Mouse (Mus musculus) midbrain, embryonic 13.5 days (tissue): Measurements from ENCODE around the gene Pate2. TPM values are rescaled to one million over a fixed set of nuclear protein-coding genes. Genes with fewer than 3 reads are reported as not detected.
A peak's percentile ranks its signal among the peaks of the same experiment; 100 is the strongest.

Experiments used
- ATAC-seq: fragments of 200-750 bp; cut with Nextera tagmentation; 2 replicates; pipeline ENCODE4 v1.8.0; 2017; ENCODE audit warnings: mild to moderate bottlenecking, moderate TSS enrichment, moderate library complexity
- H3K27ac ChIP-seq: fragments of 300-500 bp; sonication (generic); 2 replicates; pipeline ENCODE4 v1.5.1; 2015; ENCODE audit warnings: inconsistent platforms, mild to moderate bottlenecking, moderate library complexity
- H3K27me3 ChIP-seq: fragments of 300-500 bp; sonication (generic); 2 replicates; pipeline ENCODE4 v1.6.1; 2015; ENCODE audit warnings: mild to moderate bottlenecking, inconsistent platforms
- H3K36me3 ChIP-seq: fragments of 300-500 bp; sonication (generic); 2 replicates; pipeline ENCODE4 v1.6.1; 2015; ENCODE audit warnings: mild to moderate bottlenecking, inconsistent platforms
- H3K4me1 ChIP-seq: fragments of 300-500 bp; sonication (generic); replicated peaks from 2 replicates; pipeline ENCODE4 v1.6.1; 2015; ENCODE audit warnings: inconsistent platforms
- H3K4me2 ChIP-seq: fragments of 300-500 bp; sonication (generic); replicated peaks from 2 replicates; pipeline ENCODE4 v1.6.1; 2015; ENCODE audit warnings: moderate library complexity, mild to moderate bottlenecking, inconsistent platforms
- H3K4me3 ChIP-seq: fragments of 300-500 bp; sonication (generic); replicated peaks from 2 replicates; pipeline ENCODE4 v1.5.1; 2015; ENCODE audit warnings: mild to moderate bottlenecking, inconsistent platforms
- H3K9ac ChIP-seq: fragments of 300-500 bp; sonication (generic); replicated peaks from 2 replicates; pipeline ENCODE4 v1.6.1; 2015; ENCODE audit warnings: mild to moderate bottlenecking, inconsistent platforms
- H3K9me3 ChIP-seq: fragments of 300-500 bp; sonication (generic); 2 replicates; pipeline ENCODE4 v1.6.1; 2016; ENCODE audit warnings: mild to moderate bottlenecking, inconsistent platforms
- WGBS: fragments of 180-500 bp; shearing (Covaris S2); methylation state at CpG from one replicate; pipeline ENCODE4 v1.1.7; 2015; 5-methylcytosine and 5-hydroxymethylcytosine counted together
- polyA plus RNA-seq: library from polyadenylated mRNA; unstranded; fragments of >200 nt; fragmentation: Nextera tagmentation; extraction: Ambion mirVana; gene quantifications from 2 replicates; pipeline ENCODE4 v1.2.1, GENCODE M21; 2015

Gene Pate2
- 1.4 and 2.1 TPM in 2 replicates for polyA plus RNA-seq

DNA sequence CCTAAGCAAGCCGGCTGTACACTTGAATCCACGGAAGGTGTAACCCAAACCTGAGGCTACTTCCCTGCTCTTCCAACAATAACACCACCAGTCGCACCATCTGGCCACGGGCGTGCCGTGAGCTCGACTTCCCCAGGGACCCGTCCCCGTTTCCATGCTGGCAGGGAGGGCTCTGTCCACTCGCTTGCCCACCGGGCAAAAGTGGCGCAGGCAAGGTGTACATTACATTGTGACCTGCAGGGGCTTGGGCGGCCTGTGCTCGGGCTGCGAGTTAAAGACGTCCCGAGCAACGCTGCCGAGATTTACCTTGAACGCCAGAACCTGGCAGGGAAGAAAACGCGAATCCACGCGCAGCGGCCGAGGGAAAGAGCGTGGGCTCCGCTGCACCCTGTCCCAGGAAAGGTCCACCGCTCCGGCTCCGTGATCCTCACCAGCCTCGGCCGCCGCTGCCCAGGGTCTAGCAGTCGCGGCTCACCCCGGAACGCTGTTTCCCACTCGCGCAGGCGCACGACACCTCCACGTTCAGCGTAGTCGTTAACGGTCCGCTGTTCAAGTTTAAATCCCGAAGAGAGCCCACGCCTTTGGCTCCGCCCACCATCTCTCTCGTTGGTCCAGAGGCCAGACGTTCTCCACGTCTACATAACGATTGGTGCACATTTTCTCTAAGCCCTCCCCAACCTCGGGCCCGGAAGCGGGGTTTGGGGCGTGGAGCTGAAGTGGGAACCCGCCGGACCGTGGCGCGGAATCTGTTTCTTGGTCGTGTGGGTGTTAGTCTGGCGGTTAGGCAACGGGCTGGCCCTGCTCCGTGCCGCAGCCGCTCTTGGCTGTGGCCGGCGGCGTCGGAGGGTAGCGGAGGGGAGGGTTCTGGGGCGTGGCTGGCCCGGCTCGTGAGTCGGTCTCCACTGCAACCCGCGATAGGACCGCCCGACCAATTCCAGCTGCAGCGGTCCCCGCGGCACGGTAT is at the start of gene Pate2, which contains the start of gene Hyls1:
Gene Pate2, plus strand, starts transcription at position 714 of the 964 bp plus-strand sequence.
Gene Hyls1, minus strand, starts transcription at position 828 of the 964 bp plus-strand sequence.
- H3K27ac ChIP-seq = peak within 1 kb of the TSS; percentile 93
- H3K9me3 ChIP-seq = no peaks in the 10 kb centered on the region
- peak; percentile 97 for ATAC-seq
- H3K36me3 ChIP-seq = peaks cover 29% of the 10 kb centered on the region
- H3K4me3 ChIP-seq = peak within 1 kb of the TSS; percentile 77
- H3K4me2 ChIP-seq = peak within 1 kb of the TSS; percentile 60
- peak within 1 kb of the TSS; percentile 86 for H3K9ac ChIP-seq
- H3K27me3 ChIP-seq = peaks cover 12% of the 10 kb centered on the region
- H3K4me1 ChIP-seq = peaks cover 31% of the 10 kb centered on the region
- under 1% methylated on average over 86 of the region's 86 CpGs for WGBS

DNA sequence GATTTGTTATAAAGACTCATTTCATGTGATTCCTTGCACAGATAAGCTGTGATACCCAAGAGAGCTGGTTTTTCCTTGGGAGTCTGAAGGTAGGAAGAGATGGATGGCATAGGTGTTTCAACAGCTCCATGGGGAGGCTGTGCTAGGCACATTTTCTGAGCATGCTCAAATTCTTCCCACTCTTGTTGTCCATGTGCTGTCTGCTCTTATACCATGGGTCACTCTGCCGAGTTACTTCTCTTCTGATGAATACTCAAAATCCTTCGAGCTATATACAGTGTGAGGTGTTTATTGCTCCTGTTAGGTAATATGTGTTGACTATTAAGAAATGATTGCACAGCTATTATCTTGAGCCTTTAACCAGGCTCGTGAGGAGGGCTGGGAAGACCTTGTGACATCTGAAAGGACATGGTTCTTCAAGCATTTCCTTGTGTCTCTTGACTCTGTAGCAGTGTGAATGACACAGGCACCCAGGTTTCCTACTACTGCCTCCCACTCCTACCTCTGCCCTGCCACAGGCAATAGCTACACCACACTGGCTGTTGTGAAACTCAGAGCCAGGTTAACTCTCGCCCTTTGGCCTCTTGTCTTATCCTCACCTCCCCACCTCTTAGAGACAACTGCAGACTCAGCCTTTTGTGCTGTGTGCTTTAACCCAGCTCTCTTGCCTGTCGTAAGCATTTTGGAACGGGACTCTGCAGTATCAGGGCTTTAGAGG is 49.3 kb upstream of the Pate2 start:
- ATAC-seq = no peak
- H3K9me3 ChIP-seq = no peaks in the 10 kb centered on the region
- WGBS = 87% methylated on average over 6 of the region's 6 CpGs
- peaks cover 14% of the 10 kb centered on the region for H3K4me1 ChIP-seq
- 0 out of 2 replicates have a peak, but pooled peaks cover 4% of the 10 kb centered on the region for H3K27me3 ChIP-seq
- H3K36me3 ChIP-seq = no peaks in the 10 kb centered on the region
- H3K9ac ChIP-seq = no peak overlapping the region
- H3K4me2 ChIP-seq = no peak overlapping the region
- H3K27ac ChIP-seq = no peak overlapping the region
- H3K4me3 ChIP-seq = no peak overlapping the region

DNA sequence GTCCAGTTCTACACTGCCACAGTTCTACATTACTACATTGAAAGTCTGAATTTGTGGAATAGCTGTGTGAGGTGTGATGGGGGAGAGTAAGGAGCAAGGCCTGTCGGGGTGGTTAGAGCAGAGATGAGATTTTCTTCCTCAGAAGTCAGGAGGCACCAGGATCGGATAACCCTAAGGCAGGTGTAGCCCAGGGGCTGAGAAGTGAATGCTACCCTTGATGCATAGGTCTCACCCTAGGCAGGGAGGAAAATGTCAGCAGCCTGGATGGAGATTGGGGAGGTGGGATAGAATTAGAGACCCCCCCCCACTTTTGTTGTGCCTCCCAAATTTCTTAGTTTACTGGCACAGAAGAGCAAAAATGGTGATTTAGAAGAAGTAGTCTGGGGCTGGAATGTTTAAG is 47.8 kb upstream of the Pate2 start:
- no peaks in the 10 kb centered on the region for H3K36me3 ChIP-seq
- WGBS = 76% methylated on average over 2 of the region's 2 CpGs

DNA sequence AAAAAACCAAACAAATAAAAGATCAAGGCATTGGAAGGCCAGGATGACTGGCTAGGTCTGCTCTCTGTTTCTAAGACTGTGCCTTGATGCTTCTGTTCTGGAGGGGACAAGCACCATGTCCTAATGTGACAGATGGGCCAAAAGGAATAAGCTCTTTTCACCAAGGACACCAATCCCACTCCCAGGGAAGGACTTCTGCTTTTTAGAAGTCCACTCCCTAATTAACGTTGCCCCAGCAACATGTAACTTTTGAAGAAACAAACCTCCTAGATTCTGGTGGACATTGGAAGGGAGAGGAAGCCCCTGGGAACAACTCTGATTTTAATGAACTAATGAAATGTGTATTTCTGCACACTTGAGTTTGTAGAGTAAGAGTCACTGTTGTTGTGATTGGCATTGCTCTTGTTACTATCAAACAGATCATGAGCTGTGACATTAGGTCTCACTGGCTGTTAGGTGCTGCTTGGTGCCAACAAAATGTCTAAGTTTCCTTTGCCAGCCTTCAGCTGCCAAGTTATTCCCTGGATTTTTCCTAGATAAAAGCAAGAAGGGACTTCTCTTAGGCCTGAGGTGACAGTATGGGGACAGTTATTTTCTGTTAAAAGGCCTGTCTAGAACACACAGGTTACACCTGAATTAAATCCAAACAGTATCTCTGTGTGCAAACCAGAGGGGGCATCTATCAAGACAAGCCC is 47.1 kb upstream of the Pate2 start:
- ATAC-seq = no peak
- Histone ChIP-seq H3K27me3 (0 out of 2 replicates have a peak, but pooled peaks cover 4% of the 10 kb centered on the region), H3K27ac (no peak overlapping the region), H3K9me3 (no peaks in the 10 kb centered on the region), H3K4me1 (peaks cover 14% of the 10 kb centered on the region), H3K4me3 (no peak overlapping the region), H3K36me3 (no peaks in the 10 kb centered on the region), H3K9ac (no peak overlapping the region), H3K4me2 (no peak overlapping the region)
- WGBS = 57% methylated on average over 1 of the region's 1 CpGs

More for the DNA sequence above, 47.8 kb upstream of the Pate2 start:
- H3K27ac ChIP-seq = no peak overlapping the region
- no peak for ATAC-seq
- H3K4me2 ChIP-seq = no peak overlapping the region
- H3K4me1 ChIP-seq = peaks cover 14% of the 10 kb centered on the region
- H3K9me3 ChIP-seq = no peaks in the 10 kb centered on the region
- H3K27me3 ChIP-seq = 0 out of 2 replicates have a peak, but pooled peaks cover 4% of the 10 kb centered on the region
- H3K9ac ChIP-seq = no peak overlapping the region
- no peak overlapping the region for H3K4me3 ChIP-seq

DNA sequence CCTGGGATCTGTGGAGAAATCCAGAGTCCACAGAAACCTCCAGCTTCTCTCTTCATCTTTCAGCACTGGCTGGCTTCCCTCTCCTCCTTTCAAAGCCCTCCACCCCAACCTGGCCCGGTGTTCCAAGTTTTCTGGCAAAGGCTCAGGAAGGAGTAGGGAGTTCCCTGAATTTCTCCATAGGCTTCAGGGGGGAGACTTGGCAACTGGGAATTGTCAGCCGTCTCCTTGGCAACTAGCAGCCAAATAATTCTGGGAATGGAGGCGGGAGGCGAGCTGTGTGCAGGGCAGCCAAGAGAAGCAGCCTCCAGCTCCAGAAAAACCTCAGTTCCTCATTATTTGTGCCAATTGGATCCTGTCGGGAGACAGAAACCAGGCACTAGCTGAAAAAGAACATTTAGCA is 46.5 kb upstream of the Pate2 start:
- Histone ChIP-seq H3K9ac (no peak overlapping the region), H3K9me3 (no peaks in the 10 kb centered on the region), H3K36me3 (no peaks in the 10 kb centered on the region), H3K4me2 (no peak overlapping the region; the same call in 1 of the 2 replicates), H3K27ac (no peak overlapping the region), H3K4me3 (no peak overlapping the region), H3K27me3 (0 out of 2 replicates have a peak, but pooled peaks cover 4% of the 10 kb centered on the region), H3K4me1 (peaks cover 14% of the 10 kb centered on the region)
- peak; percentile 81 for ATAC-seq
- WGBS = 10% methylated on average over 5 of the region's 5 CpGs

DNA sequence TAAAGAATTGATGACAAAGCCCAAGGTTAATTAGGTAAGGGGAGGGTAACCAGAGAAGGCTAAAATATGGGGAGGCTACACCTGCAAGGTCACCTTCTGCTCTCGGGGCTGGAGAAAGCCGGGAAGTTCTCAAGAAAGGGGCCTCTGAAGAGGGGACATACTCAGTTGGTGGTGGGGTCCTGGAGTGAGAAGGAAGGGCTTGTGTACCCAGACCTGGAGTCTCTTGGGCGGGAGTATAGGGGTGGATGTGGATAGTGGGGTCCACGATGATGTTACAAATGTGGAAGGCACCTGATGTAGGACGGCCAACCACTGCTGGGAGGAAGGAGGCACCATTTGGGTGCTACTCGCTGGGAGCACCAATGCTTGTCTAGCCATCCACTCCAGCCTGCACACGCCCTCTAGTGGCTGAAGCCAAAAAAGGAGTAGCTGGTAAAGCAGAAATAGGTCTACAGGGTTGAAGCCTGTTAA is 46.1 kb upstream of the Pate2 start:
- H3K36me3 ChIP-seq = no peaks in the 10 kb centered on the region
- peaks cover 14% of the 10 kb centered on the region for H3K4me1 ChIP-seq
- 0 out of 2 replicates have a peak overlapping the region, but pooled peaks have one; percentile 40 for H3K27ac ChIP-seq
- 0 out of 2 replicates have a peak, but pooled peaks cover 4% of the 10 kb centered on the region for H3K27me3 ChIP-seq
- no peak overlapping the region; the same call in 1 of the 2 replicates for H3K4me2 ChIP-seq
- WGBS = 18% methylated on average over 7 of the region's 7 CpGs
- ATAC-seq = peak; percentile 85
- H3K4me3 ChIP-seq = no peak overlapping the region
- no peaks in the 10 kb centered on the region for H3K9me3 ChIP-seq
- H3K9ac ChIP-seq = no peak overlapping the region

DNA sequence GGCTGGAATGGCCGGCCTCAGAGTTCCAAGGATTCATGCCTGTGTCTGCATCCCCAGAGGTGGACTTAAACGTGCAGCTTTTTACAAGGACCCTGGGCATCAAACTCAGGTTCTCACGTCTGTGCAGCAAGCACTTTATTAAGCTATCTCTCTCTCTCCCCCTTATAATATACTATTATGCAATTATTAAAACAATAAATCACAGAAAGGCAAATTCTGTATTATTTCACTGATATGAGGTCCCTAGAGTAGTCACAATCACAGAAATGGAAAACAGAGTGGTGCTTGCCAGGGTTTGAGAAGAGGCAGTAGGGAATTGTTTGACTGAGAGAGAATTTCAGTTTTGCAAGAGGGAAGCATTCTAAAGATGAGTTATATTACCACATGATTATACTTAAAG is 40.9 kb upstream of the Pate2 start:
- H3K4me2 ChIP-seq = no peak overlapping the region
- 81% methylated on average over 3 of the region's 3 CpGs for WGBS
- no peak for ATAC-seq

DNA sequence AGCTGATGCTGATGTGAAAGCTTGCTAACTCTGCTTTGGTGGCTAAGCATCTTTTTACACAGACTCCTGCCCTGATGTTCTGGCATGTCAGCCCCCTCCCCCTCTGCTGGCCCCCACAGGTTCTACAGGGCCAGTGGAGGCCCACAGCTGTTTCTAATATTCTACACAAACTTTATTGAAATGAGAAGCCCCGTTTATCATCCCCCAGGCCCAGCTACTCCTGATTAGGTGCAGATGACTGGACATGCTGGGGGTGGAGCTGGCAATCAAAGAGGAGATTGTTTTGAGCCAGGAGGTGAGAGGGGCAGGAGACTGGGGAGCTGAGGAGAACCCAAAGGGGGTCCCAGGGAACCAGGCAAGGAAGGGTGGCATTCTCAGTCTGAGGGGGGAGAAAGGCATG is 40.3 kb upstream of the Pate2 start:
- H3K4me3 ChIP-seq = no peak overlapping the region
- H3K27ac ChIP-seq = no peak overlapping the region
- no peak overlapping the region for H3K9ac ChIP-seq
- no peak overlapping the region for H3K4me2 ChIP-seq
- no peaks in the 10 kb centered on the region for H3K4me1 ChIP-seq
- no peaks in the 10 kb centered on the region for H3K36me3 ChIP-seq
- WGBS = 40% methylated on average over 1 of the region's 1 CpGs
- no peak for ATAC-seq
- no peaks in the 10 kb centered on the region for H3K27me3 ChIP-seq
- no peaks in the 10 kb centered on the region for H3K9me3 ChIP-seq

More for the DNA sequence above, 40.9 kb upstream of the Pate2 start:
- H3K36me3 ChIP-seq = no peaks in the 10 kb centered on the region
- H3K27ac ChIP-seq = no peak overlapping the region
- no peaks in the 10 kb centered on the region for H3K9me3 ChIP-seq
- H3K27me3 ChIP-seq = no peaks in the 10 kb centered on the region
- H3K9ac ChIP-seq = no peak overlapping the region
- H3K4me1 ChIP-seq = peaks cover 3% of the 10 kb centered on the region
- H3K4me3 ChIP-seq = no peak overlapping the region

DNA sequence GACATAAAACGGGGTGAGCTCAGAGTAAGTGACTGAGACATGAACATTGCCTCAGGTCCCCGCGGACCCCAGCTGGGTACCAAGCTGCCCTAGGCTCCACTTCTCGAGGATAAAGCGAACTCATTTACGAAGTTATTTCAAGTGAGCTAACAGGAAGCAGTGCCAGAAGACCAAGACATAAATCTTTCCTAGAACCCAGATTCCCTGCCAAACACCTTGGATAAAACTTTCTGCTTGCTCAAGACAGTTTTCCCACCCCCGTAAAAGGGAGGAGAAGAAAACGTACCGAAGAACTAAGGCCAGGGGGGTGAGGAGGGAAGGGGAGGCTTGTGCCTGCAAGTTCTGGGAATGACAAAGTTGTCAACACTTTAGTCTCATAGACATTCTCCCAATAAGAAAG is 36.8 kb upstream of the Pate2 start:
- H3K4me3 ChIP-seq = no peak overlapping the region
- no peaks in the 10 kb centered on the region for H3K9me3 ChIP-seq
- H3K4me2 ChIP-seq = no peak overlapping the region
- ATAC-seq = no peak
- H3K27me3 ChIP-seq = no peaks in the 10 kb centered on the region
- H3K27ac ChIP-seq = no peak overlapping the region
- H3K9ac ChIP-seq = no peak overlapping the region
- no peaks in the 10 kb centered on the region for H3K4me1 ChIP-seq
- 79% methylated on average over 9 of the region's 9 CpGs for WGBS
- no peaks in the 10 kb centered on the region for H3K36me3 ChIP-seq

DNA sequence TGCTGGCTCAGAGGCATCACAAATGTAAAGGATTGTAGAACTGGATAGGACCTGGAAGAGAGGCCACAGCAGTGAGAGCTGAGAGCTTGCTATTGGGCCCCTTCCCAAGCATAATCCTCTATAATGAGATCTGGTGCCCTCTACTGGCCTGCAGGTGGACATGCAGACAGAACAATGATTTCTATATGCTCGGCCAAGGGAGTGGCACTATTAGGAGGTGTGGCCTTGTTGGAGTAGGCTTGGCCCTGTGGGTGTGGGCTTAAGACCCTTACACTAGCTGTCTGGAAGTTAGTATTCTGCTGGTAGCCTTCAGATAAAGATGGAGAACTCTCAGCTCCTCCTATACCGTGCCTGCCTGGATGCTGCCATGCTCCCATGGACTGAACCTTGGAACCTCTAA is 35.0 kb upstream of the Pate2 start:
- Histone ChIP-seq H3K27me3 (no peaks in the 10 kb centered on the region), H3K27ac (no peak overlapping the region), H3K4me1 (no peaks in the 10 kb centered on the region), H3K4me3 (no peak overlapping the region), H3K9me3 (no peaks in the 10 kb centered on the region), H3K9ac (no peak overlapping the region), H3K36me3 (0 out of 2 replicates have a peak, but pooled peaks cover 3% of the 10 kb centered on the region), H3K4me2 (no peak overlapping the region)
- ATAC-seq = peak; percentile 94
- WGBS = 2% methylated on average over 2 of the region's 2 CpGs

DNA sequence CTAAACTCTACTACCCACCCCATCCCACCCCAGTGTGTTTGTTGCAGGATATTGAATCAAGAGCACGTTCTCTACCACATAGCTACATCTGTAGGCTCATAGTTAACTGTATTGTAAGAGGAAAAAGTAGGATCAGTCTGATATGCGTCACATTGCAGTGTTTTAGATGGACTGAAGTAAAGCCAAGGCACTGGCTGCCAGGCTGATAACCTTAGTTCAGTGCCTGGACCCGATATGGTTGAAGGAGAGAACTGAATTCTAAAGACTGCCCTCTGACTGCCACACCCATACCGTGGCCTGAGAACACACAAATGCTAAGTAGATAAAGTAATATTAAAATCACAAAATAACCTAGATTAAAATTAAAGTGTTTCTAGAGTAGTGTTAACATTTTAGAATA is 34.2 kb upstream of the Pate2 start:
- WGBS = 78% methylated on average over 4 of the region's 4 CpGs
- no peaks in the 10 kb centered on the region for H3K4me1 ChIP-seq
- H3K9me3 ChIP-seq = no peaks in the 10 kb centered on the region

More for the DNA sequence above, 34.2 kb upstream of the Pate2 start:
- no peak for ATAC-seq
- Histone ChIP-seq H3K9ac (no peak overlapping the region), H3K27ac (no peak overlapping the region), H3K4me2 (no peak overlapping the region), H3K27me3 (no peaks in the 10 kb centered on the region), H3K36me3 (0 out of 2 replicates have a peak, but pooled peaks cover 3% of the 10 kb centered on the region), H3K4me3 (no peak overlapping the region)
